Mouse (Mus musculus) lung, embryonic 16.5 days (tissue): ENCODE results near the gene Pfdn5. TPM values are rescaled to one million over a fixed set of nuclear protein-coding genes. Genes with fewer than 3 reads are reported as not detected.

Source experiments
- ATAC-seq: fragments of 200-750 bp; cut with Nextera tagmentation; 2 replicates; pipeline ENCODE4 v1.8.0; 2017; ENCODE audit warnings: low read depth, mild to moderate bottlenecking, moderate library complexity
- H3K27ac ChIP-seq: fragments of 300-500 bp; sonication (generic); 2 replicates; pipeline ENCODE4 v1.5.1; 2014; ENCODE audit warnings: mild to moderate bottlenecking, control low read depth, low read length
- H3K27me3 ChIP-seq: fragments of 300-500 bp; sonication (generic); 2 replicates; pipeline ENCODE4 v1.6.1; 2014; ENCODE audit warnings: low read depth, low read length, mixed read lengths; ENCODE audit not compliant: control insufficient read depth, insufficient read depth
- H3K36me3 ChIP-seq: fragments of 300-500 bp; sonication (generic); 2 replicates; pipeline ENCODE4 v1.6.1; 2014; ENCODE audit warnings: low read length; ENCODE audit not compliant: control insufficient read depth, insufficient read depth
- H3K4me1 ChIP-seq: fragments of 300-500 bp; sonication (generic); replicated peaks from 2 replicates; pipeline ENCODE4 v1.6.1; 2014; ENCODE audit warnings: low read length, mixed read lengths; ENCODE audit not compliant: control insufficient read depth, insufficient read depth
- H3K4me2 ChIP-seq: fragments of 300-500 bp; sonication (generic); 2 replicates; pipeline ENCODE4 v1.6.1; 2014; ENCODE audit warnings: low read depth, low read length, control low read depth
- H3K4me3 ChIP-seq: fragments of 300-500 bp; sonication (generic); 2 replicates; pipeline ENCODE4 v1.5.1; 2014; ENCODE audit warnings: mild to moderate bottlenecking, low read length, control low read depth
- H3K9ac ChIP-seq: fragments of 300-500 bp; sonication (generic); 2 replicates; pipeline ENCODE4 v1.6.1; 2014; ENCODE audit warnings: low read length, control low read depth
- H3K9me3 ChIP-seq: fragments of 300-500 bp; sonication (generic); 2 replicates; pipeline ENCODE4 v1.6.1; 2016; ENCODE audit warnings: low read length; ENCODE audit not compliant: control insufficient read depth
- WGBS: fragments of 180-500 bp; shearing (Covaris S2); extraction: QIAGEN DNeasy Blood & Tissue Kit; methylation state at CpG from one replicate; pipeline ENCODE4 v1.1.7; 2014; 5-methylcytosine and 5-hydroxymethylcytosine counted together
- polyA plus RNA-seq: library from polyadenylated mRNA; unstranded; fragments of >200 nt; fragmentation: Nextera tagmentation; extraction: Ambion mirVana; gene quantifications from 2 replicates; pipeline ENCODE4 v1.2.1, GENCODE M21; 2015

Gene Pfdn5
- polyA plus RNA-seq, 1 experiment from 2014 or later = 390 TPM

DNA sequence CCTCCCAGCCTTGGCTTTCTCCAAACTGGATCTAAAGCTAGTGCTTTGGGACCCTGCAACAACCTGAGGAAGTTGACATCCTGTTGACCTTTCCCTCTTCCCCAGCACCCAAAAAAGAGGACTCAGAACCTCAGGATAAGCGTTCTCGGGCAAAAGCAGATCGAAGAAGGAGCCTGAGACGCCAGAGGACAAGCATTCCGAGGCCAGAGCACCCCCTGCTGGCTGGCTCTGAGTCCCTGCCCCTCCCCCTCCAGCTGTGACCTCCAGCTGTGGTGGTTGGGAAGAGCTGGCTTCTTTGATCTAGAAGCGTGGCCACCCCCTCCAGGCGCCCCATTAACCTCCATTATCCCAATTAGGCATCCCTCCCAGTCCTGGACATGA lies 51.2 kb downstream of the Pfdn5 start:
- Histone ChIP-seq H3K9me3 (no peaks in the 10 kb centered on the region), H3K9ac (peak overlapping the region; percentile 83), H3K4me2 (peak overlapping the region; percentile 98), H3K27ac (peak overlapping the region; percentile 65), H3K4me3 (peak overlapping the region; percentile 71), H3K27me3 (no peaks in the 10 kb centered on the region), H3K4me1 (peaks cover 13% of the 10 kb centered on the region), H3K36me3 (no peaks in the 10 kb centered on the region)
- 0% methylated on average over 7 of the region's 7 CpGs for WGBS
- ATAC-seq = peak; percentile 89

DNA sequence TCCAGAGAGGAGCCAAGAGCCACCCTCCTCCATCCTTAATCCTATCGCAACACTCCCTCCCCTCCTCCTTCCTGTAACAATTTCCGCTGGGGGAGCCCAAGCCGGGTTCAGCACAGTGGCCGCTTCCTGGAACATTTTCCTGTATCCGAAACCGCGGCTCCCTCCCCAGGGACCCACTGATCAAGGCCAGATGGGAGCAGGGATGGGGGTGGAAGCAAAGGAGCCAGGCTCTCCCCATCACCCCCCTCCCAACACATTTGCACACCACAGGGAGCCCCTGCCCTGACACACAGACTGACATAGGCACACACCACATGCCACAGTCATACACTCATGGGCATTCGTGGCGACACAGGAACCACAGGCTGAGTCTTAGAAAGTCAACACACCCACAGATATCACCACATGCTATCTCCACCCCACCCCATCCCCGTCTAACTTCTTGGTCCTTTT lies 51.9 kb downstream of the Pfdn5 start:
- Histone ChIP-seq H3K4me1 (peaks cover 13% of the 10 kb centered on the region), H3K4me2 (peak overlapping the region; percentile 98), H3K9me3 (no peaks in the 10 kb centered on the region), H3K36me3 (no peaks in the 10 kb centered on the region), H3K9ac (peak overlapping the region; percentile 1; the same call in 1 of the 2 replicates), H3K27me3 (no peaks in the 10 kb centered on the region), H3K4me3 (no peak overlapping the region), H3K27ac (peak overlapping the region; percentile 65)
- WGBS = 11% methylated on average over 10 of the region's 10 CpGs
- peak; percentile 58 for ATAC-seq

Other genes with a start within 250 kb of the Pfdn5 start
- gene Tns2, start 225.7 kb upstream of the Pfdn5 start, polyA plus RNA-seq = 68.5 and 72.8 TPM in 2 replicates
- gene Spryd3, start 189.9 kb upstream of the Pfdn5 start, polyA plus RNA-seq = 21.2 and 22.7 TPM in 2 replicates
- gene Igfbp6, start 181.8 kb upstream of the Pfdn5 start, polyA plus RNA-seq = 25.8 and 34.5 TPM in 2 replicates
- gene Soat2, start 175.6 kb upstream of the Pfdn5 start, polyA plus RNA-seq = 0.30 and 0.50 TPM in 2 replicates
- gene Zfp740, start 122.9 kb upstream of the Pfdn5 start, polyA plus RNA-seq = 64.0 and 67.0 TPM in 2 replicates
- gene Csad, start 121.4 kb upstream of the Pfdn5 start, polyA plus RNA-seq = 69.5 and 70.6 TPM in 2 replicates
- gene Itgb7, start 94.2 kb upstream of the Pfdn5 start, polyA plus RNA-seq = 3.0 and 3.9 TPM in 2 replicates
- gene Rarg, start 68.6 kb upstream of the Pfdn5 start, polyA plus RNA-seq = 46.7 and 46.9 TPM in 2 replicates
- 0.34 and 0.57 TPM in 2 replicates for gene Gm9918, start 55.6 kb upstream of the Pfdn5 start, polyA plus RNA-seq
- gene Mfsd5, start 46.7 kb upstream of the Pfdn5 start, polyA plus RNA-seq = 58.3 and 61.1 TPM in 2 replicates
- 27.3 and 30.6 TPM in 2 replicates for gene Espl1, start 29.9 kb upstream of the Pfdn5 start, polyA plus RNA-seq
- 98.3 and 101 TPM in 2 replicates for gene Myg1, start 5.6 kb downstream of the Pfdn5 start, polyA plus RNA-seq
- 73.5 and 80.3 TPM in 2 replicates for gene Aaas, start 24.7 kb downstream of the Pfdn5 start, polyA plus RNA-seq
- gene Sp7, start 41.1 kb downstream of the Pfdn5 start, polyA plus RNA-seq = 0.25 and 1.6 TPM in 2 replicates
- gene Sp1, start 80.0 kb downstream of the Pfdn5 start, polyA plus RNA-seq = 10.8 and 11.2 TPM in 2 replicates
- 1.5 TPM in 2 replicates for gene Amhr2, start 119.3 kb downstream of the Pfdn5 start, polyA plus RNA-seq
- 89.8 and 91.7 TPM in 2 replicates for gene Prr13, start 132.9 kb downstream of the Pfdn5 start, polyA plus RNA-seq
- 199 and 204 TPM in 2 replicates for gene Pcbp2, start 144.4 kb downstream of the Pfdn5 start, polyA plus RNA-seq
- gene Gm10337, start 177.6 kb downstream of the Pfdn5 start, polyA plus RNA-seq = not detected in 2 replicates
- 12.5 and 13.2 TPM in 2 replicates for gene Map3k12, start 190.9 kb downstream of the Pfdn5 start, polyA plus RNA-seq
- gene Tarbp2, start 192.1 kb downstream of the Pfdn5 start, polyA plus RNA-seq = 73.4 and 77.0 TPM in 2 replicates
- 4.4 and 4.5 TPM in 2 replicates for gene Npff, start 198.8 kb downstream of the Pfdn5 start, polyA plus RNA-seq